Mouse (Mus musculus) liver, embryonic 16.5 days (tissue): ENCODE data around the gene Misp. TPM values are rescaled to one million over a fixed set of nuclear protein-coding genes. Genes with fewer than 3 reads are reported as not detected.

Source experiments
- ATAC-seq: fragments of 200-750 bp; cut with Nextera tagmentation; 2 replicates; pipeline ENCODE4 v1.8.0; 2017; ENCODE audit warnings: low read depth, mild to moderate bottlenecking, moderate number of reproducible peaks, moderate library complexity
- H3K27ac ChIP-seq: fragments of 300-500 bp; sonication (generic); 2 replicates; pipeline ENCODE4 v1.5.1; 2014; ENCODE audit warnings: mild to moderate bottlenecking, low read length
- H3K27me3 ChIP-seq: fragments of 300-500 bp; sonication (generic); 2 replicates; pipeline ENCODE4 v1.6.1; 2014; ENCODE audit warnings: low read depth, low read length, mixed read lengths; ENCODE audit not compliant: control insufficient read depth, insufficient read depth
- H3K36me3 ChIP-seq: fragments of 300-500 bp; sonication (generic); 2 replicates; pipeline ENCODE4 v1.6.1; 2014; ENCODE audit warnings: mild to moderate bottlenecking; ENCODE audit not compliant: control insufficient read depth, insufficient read depth
- H3K4me1 ChIP-seq: fragments of 300-500 bp; sonication (generic); 2 replicates; pipeline ENCODE4 v1.6.1; 2014; ENCODE audit warnings: low read depth, low read length, mixed read lengths; ENCODE audit not compliant: control insufficient read depth
- H3K4me2 ChIP-seq: fragments of 300-500 bp; sonication (generic); 2 replicates; pipeline ENCODE4 v1.6.1; 2014; ENCODE audit warnings: low read depth, low read length, mixed read lengths
- H3K4me3 ChIP-seq: fragments of 300-500 bp; sonication (generic); 2 replicates; pipeline ENCODE4 v1.5.1; 2014; ENCODE audit warnings: low read depth, mild to moderate bottlenecking, low read length
- H3K9ac ChIP-seq: fragments of 300-500 bp; sonication (generic); 2 replicates; pipeline ENCODE4 v1.6.1; 2014; ENCODE audit warnings: low read depth, low read length
- H3K9me3 ChIP-seq: fragments of 300-500 bp; sonication (generic); replicated peaks from 2 replicates; pipeline ENCODE4 v1.6.1; 2016; ENCODE audit warnings: low read length; ENCODE audit not compliant: control insufficient read depth
- WGBS: fragments of 180-500 bp; shearing (Covaris S2); extraction: QIAGEN DNeasy Blood & Tissue Kit; methylation state at CpG from one replicate; pipeline ENCODE4 v1.1.7; 2014; ENCODE audit not compliant: insufficient replicate concordance; 5-methylcytosine and 5-hydroxymethylcytosine counted together
- polyA plus RNA-seq: library from polyadenylated mRNA; unstranded; fragments of >200 nt; fragmentation: Nextera tagmentation; extraction: Ambion mirVana; gene quantifications from 2 replicates; pipeline ENCODE4 v1.2.1, GENCODE M21; 2015

Gene Misp
- polyA plus RNA-seq, 1 experiment from 2014 or later, result 1.4 TPM

DNA sequence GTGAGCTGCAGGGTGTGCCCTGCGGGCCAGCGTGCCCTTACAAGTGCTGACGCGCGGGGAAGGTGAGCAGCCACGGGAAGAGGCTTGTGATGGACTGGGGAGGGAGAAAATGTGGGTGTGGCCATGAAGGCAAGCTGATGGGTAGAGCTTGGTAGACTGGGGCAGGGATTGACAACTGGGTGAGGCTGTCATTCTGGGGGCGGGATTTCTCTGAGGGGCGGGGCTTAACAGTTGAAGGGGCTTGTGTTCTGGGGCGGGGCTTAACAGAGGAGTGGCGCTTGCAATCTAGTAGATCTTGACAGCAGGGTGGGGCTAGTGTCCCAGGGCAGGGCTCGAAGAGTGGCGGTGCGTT, 40.1 kb upstream of the Misp start:
- Histone ChIP-seq H3K9ac (peak overlapping the region; percentile 22; the same call in 1 of the 2 replicates), H3K27ac (peak overlapping the region; percentile 35; the same call in 1 of the 2 replicates), H3K4me3 (peak overlapping the region; percentile 53), H3K4me1 (peaks cover 23% of the 10 kb centered on the region), H3K9me3 (no peaks in the 10 kb centered on the region), H3K4me2 (peak overlapping the region; percentile 77), H3K36me3 (no peaks in the 10 kb centered on the region), H3K27me3 (peaks cover 39% of the 10 kb centered on the region)
- 0% methylated on average over 13 of the region's 13 CpGs for WGBS
- no peak; the same call in 1 of the 2 replicates for ATAC-seq

DNA sequence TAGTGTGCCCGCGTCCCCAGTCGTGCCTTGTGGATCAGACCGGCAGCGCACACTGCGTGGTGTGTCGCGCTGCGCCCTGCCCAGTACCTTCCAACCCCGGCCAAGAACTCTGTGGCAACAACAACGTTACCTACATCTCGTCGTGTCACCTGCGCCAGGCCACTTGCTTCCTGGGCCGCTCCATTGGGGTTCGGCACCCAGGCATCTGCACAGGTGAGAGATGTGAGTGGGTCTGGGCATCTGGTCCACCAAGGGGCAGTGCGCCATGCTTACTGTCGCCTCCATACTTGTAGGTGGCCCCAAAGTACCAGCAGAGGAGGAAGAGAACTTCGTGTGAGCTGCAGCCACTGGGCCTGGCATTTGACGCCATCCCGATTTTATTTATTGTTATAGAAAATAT, 39.6 kb upstream of the Misp start:
- no peaks in the 10 kb centered on the region for H3K36me3 ChIP-seq
- no peak for ATAC-seq
- peak overlapping the region; percentile 53 for H3K4me3 ChIP-seq
- peak overlapping the region; percentile 77 for H3K4me2 ChIP-seq
- no peaks in the 10 kb centered on the region for H3K9me3 ChIP-seq
- H3K9ac ChIP-seq, result peak overlapping the region; percentile 22; the same call in 1 of the 2 replicates
- H3K4me1 ChIP-seq, result peaks cover 23% of the 10 kb centered on the region
- no peak overlapping the region for H3K27ac ChIP-seq
- peaks cover 39% of the 10 kb centered on the region for H3K27me3 ChIP-seq
- 28% methylated on average over 21 of the region's 21 CpGs for WGBS

DNA sequence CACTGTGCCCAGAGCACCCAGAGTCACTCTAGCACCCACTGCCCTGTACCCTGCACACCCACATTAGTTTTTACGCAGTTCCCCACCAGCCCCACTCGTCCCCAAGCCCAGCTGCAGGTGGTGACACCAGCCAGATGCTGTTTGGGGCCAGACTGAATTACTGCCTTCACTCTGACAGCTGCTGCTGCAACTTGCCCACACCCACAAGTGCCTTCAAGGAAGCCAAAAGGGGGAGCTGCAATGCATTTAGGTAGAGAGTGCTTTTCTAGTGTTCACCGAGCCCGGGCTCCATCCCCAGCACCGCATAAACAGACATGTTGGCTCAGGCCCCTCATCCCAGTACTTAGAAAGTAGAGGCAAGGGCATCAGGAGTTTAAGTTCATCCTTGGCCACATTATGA, 38.8 kb upstream of the Misp start:
- Histone ChIP-seq H3K9ac (no peak overlapping the region), H3K4me1 (peaks cover 22% of the 10 kb centered on the region), H3K36me3 (no peaks in the 10 kb centered on the region), H3K9me3 (no peaks in the 10 kb centered on the region), H3K27me3 (peaks cover 34% of the 10 kb centered on the region), H3K4me2 (no peak overlapping the region), H3K27ac (no peak overlapping the region), H3K4me3 (no peak overlapping the region)
- ATAC-seq, result no peak
- 60% methylated on average over 5 of the region's 5 CpGs for WGBS

DNA sequence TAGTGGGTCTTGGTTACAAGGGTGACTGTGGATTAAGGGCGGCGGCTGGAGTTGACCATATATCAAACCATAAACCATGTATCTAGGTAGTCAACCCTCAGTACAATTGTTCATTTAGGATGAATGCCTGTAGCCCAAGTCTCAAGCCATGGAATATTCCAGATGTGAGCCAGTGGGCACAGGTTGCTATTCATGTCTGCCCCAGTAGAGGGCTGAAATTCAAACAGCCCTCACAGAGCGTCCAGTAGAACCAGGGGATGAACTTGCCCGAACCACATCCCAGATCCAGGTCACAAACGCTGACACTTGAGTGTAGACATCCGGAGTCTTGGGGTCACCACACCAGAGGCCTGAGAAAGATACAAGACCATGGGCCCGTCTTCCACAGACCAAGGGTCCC, 37.7 kb upstream of the Misp start:
- WGBS, result 60% methylated on average over 7 of the region's 7 CpGs
- no peak for ATAC-seq
- Histone ChIP-seq H3K4me1 (peaks cover 19% of the 10 kb centered on the region), H3K27ac (no peak overlapping the region), H3K4me3 (no peak overlapping the region), H3K27me3 (peaks cover 23% of the 10 kb centered on the region), H3K36me3 (no peaks in the 10 kb centered on the region), H3K9me3 (no peaks in the 10 kb centered on the region), H3K4me2 (no peak overlapping the region), H3K9ac (no peak overlapping the region)

DNA sequence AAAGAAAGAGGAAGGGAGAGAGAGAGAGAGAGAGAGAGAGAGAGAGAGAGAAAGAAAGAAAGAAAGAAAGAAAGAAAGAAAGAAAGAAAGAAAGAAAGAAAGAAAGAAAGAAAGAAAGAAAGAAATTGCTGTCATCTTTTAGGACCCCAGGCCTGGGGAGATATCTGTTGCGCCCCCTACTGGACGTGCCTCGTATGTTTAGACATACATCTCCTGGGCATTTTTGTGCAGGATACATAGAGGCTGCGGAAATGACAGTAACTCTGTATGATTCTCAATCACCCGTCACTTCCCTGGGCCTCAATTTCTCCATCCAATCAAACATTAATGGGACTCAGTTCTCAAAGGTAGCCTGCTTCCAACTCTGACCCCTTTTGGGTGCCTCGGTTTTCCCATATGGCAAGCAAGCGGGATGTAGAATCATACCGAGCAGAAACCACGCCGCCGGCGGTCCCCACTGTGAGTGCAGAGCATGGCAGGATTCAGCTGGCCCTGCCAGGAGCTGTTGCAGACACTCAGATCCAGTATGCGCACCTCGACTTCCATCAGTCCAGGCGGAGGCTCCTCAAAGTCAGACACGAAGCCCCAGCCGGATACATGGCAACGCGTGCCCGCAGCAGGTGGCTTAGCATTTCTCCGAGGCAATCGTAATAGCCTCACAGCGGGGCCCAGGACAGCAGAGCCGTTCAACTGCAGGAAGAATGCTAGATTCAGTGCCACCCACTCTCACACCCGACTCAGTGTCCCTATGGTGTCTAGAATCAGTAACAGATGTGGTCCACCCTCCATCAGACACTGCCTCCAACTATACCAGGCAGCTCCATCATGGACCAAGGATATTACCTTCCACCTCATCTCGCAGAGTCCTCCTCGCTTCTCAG, 36.6 kb upstream of the Misp start:
- Histone ChIP-seq H3K27me3 (peaks cover 12% of the 10 kb centered on the region), H3K9me3 (no peaks in the 10 kb centered on the region), H3K4me1 (peaks cover 19% of the 10 kb centered on the region), H3K4me3 (no peak overlapping the region), H3K36me3 (no peaks in the 10 kb centered on the region), H3K9ac (no peak overlapping the region), H3K27ac (no peak overlapping the region), H3K4me2 (no peak overlapping the region)
- WGBS, result 48% methylated on average over 27 of the region's 27 CpGs
- no peak for ATAC-seq

DNA sequence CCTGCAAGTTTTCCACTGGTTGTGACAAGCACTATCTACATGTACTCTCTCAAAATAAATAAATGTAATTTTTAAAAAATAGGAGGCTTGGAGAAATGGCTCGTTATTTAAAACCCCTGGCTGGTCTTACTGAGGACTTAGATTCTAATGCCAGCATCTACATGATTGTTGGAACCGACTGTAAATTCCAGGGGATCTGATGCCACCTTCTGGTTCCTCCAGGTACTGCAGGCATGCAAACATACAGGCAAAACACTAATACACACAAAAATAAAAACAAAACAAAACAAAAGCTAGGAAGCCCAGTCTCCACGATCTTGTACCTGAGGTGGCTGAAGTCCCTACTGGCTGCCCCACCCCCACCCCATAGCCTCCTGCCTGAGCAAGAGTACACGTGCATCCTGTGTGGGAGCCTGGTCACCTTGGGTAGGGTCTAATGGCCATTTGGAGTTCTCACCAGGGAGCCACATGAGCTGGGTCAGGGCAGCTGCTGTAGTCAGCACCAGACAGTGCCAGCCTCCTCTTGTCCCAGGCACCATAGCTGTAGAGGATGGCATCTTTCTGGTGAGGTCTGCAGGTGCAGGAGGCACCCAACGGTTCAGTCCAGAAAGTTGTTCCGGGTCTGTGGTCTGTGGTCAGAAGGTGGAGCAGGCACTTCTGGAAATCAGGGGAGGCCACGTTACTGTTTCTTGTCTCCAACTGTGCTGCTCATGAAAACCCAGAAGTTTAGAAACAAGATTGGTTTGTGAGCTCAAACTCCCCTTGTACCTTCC, 32.2 kb upstream of the Misp start:
- no peak overlapping the region for H3K4me3 ChIP-seq
- no peak overlapping the region for H3K9ac ChIP-seq
- H3K36me3 ChIP-seq, result no peaks in the 10 kb centered on the region
- no peak overlapping the region for H3K4me2 ChIP-seq
- ATAC-seq, result peak; percentile 12; the same call in 1 of the 2 replicates
- H3K27me3 ChIP-seq, result peaks cover 5% of the 10 kb centered on the region
- no peaks in the 10 kb centered on the region for H3K9me3 ChIP-seq
- H3K4me1 ChIP-seq, result peaks cover 5% of the 10 kb centered on the region
- no peak overlapping the region for H3K27ac ChIP-seq
- 11% methylated on average over 7 of the region's 7 CpGs for WGBS

DNA sequence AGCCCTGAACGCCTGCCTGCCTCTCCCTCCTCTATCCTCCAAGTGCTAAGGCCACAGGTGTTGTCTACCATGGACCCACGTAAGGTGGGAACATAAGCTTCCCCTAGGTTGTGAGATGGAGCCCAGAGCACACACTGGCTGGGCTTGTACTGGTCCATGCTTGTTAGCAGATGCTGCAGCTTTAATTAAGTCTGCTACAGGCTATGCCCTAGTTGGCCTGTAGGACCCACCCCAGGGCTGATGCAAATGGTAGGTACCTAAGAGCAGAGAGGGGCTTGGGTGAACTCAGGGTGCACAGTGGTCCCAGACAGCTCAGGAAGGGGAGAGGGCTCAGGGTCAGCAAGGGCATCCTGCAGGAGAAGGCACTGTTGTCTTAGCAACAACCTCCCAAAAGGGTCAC, 31.2 kb upstream of the Misp start:
- no peak overlapping the region for H3K4me3 ChIP-seq
- no peak for ATAC-seq
- H3K4me1 ChIP-seq, result peaks cover 12% of the 10 kb centered on the region
- no peaks in the 10 kb centered on the region for H3K36me3 ChIP-seq
- H3K27me3 ChIP-seq, result peaks cover 8% of the 10 kb centered on the region
- H3K27ac ChIP-seq, result no peak overlapping the region
- H3K9me3 ChIP-seq, result no peaks in the 10 kb centered on the region
- WGBS, result 43% methylated on average over 2 of the region's 2 CpGs
- no peak overlapping the region for H3K9ac ChIP-seq
- H3K4me2 ChIP-seq, result no peak overlapping the region

DNA sequence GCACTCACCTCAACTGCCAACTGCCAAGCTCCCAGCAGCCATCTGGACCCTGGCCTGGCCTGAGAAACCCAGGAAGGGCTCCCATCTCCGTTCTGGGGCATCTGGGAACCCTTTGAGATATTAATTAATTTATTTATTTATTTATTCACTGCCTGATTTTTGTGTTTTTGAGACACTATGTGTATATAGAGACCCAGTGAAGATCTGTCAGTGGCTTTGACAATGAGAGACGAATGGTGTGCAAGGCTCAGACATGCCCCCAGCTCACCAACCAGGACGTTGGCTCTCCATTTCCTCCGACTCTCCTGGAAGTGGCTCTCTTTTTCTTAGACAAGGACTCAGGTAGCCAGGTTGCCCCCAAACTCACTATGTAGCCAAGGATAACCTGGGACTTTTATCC, 29.9 kb upstream of the Misp start, which contains the start of gene Prss57:
TSS of gene Prss57 (minus strand) at position 101 of the 400 bp plus-strand sequence.
- H3K4me1 ChIP-seq, result peaks cover 12% of the 10 kb centered on the region
- H3K4me3 ChIP-seq, result no peak within 1 kb of the TSS
- ATAC-seq, result no peak
- 60% methylated on average over 4 of the region's 4 CpGs for WGBS
- H3K4me2 ChIP-seq, result no peak within 1 kb of the TSS
- H3K9ac ChIP-seq, result no peak within 1 kb of the TSS
- no peaks in the 10 kb centered on the region for H3K9me3 ChIP-seq
- no peaks in the 10 kb centered on the region for H3K36me3 ChIP-seq
- H3K27ac ChIP-seq, result no peak within 1 kb of the TSS
- H3K27me3 ChIP-seq, result peaks cover 8% of the 10 kb centered on the region
